ENCODE assay signal across 17 mouse cellular contexts in genomic region chr5:53946747-53947146, GRCm38 (mm10).
"Had no signal": no experiment of that assay in that cellular context is flagged by ENCODE, and none has a peak within 500 bp of the region (broad histone marks: within the 10 kb centered on the region; RNA-seq: fewer than 3 reads in every experiment).

No protein-coding gene starts in this region.

- H3K4me3 ChIP-seq: liver, embryonic 15.5 days; lung, embryonic 15.5 days; midbrain, embryonic 13.5 days; midbrain, embryonic 15.5 days; neural tube, embryonic 12.5 days; stomach, embryonic 15.5 days had no signal

- H3K27ac ChIP-seq: liver, embryonic 15.5 days; macrophage; midbrain, embryonic 15.5 days; neural tube, embryonic 12.5 days; stomach, embryonic 15.5 days; stomach, postnatal 0 days had no signal

- ATAC-seq: liver, postnatal 0 days; lung, postnatal 0 days; midbrain, embryonic 15.5 days had no signal

- H3K4me1 ChIP-seq: liver, embryonic 15.5 days; midbrain, embryonic 15.5 days had no signal

- DNase-seq: liver, postnatal 0 days; lung, adult 2 months; lung, postnatal 14 days; lung, postnatal 36 days; right cerebral cortex, postnatal 14 days; thymus, adult 2 months; thymus, postnatal 25 days; thymus, postnatal 4 days had no signal
